Mouse (Mus musculus): ENCODE data around the gene Mef2a.

GRCm38 (mm10) chr7:67418122-67418521 lies 45.5 kb upstream of the Mef2a start:
- TF ChIP-seq CTCF (IDR thresholded peaks at IDR 0.05 in 2 of 3, conservative IDR thresholded peaks at IDR 0.05 in 1 of 3; ENCODE audit: control insufficient read depth in 1 of 3, insufficient read depth in 1 of 3, low read depth in 2 of 3, low read length in 3 of 3, poor library complexity in 1 of 3, severe bottlenecking in 1 of 3), result no peak
- no peak for TF ChIP-seq EP300 (IDR thresholded peaks at IDR 0.05; ENCODE audit: low read depth in 1 of 2, low read length in 2 of 2)
- no peak for TF ChIP-seq POLR2AphosphoS5 (IDR thresholded peaks at IDR 0.05; ENCODE audit: borderline replicate concordance, low read depth, low read length)
- no peak for TF ChIP-seq NELFE (IDR thresholded peaks at IDR 0.05; ENCODE audit: low read depth, low read length)
- no peak for TF ChIP-seq POLR2A (IDR thresholded peaks at IDR 0.05; ENCODE audit: control insufficient read depth in 1 of 2, insufficient read depth in 1 of 2, low read depth in 1 of 2, low read length in 2 of 2, poor library complexity in 1 of 2)
- no peak for TF ChIP-seq E2F4 (IDR thresholded peaks at IDR 0.05; ENCODE audit: borderline replicate concordance, low read depth, low read length)
- TF ChIP-seq ZNF384 (IDR thresholded peaks at IDR 0.05; ENCODE audit: low read depth, low read length), result no peak
- TF ChIP-seq MYC (IDR thresholded peaks at IDR 0.05; ENCODE audit: low read depth, low read length), result no peak
- no peak for TF ChIP-seq BHLHE40 (IDR thresholded peaks at IDR 0.05; ENCODE audit: borderline replicate concordance, low read depth, low read length)
- no peak for TF ChIP-seq TAL1 (IDR thresholded peaks at IDR 0.05; ENCODE audit: low read length)
- TF ChIP-seq NRF1 (IDR thresholded peaks at IDR 0.05; ENCODE audit: insufficient read depth, low read depth, low read length, poor library complexity, severe bottlenecking), result no peak
- no peak for TF ChIP-seq USF1 (IDR thresholded peaks at IDR 0.05; ENCODE audit: low read depth, low read length)

All from MEL (cell line).